8 mouse cellular contexts compared by ENCODE assay signal in the genomic region with DNA sequence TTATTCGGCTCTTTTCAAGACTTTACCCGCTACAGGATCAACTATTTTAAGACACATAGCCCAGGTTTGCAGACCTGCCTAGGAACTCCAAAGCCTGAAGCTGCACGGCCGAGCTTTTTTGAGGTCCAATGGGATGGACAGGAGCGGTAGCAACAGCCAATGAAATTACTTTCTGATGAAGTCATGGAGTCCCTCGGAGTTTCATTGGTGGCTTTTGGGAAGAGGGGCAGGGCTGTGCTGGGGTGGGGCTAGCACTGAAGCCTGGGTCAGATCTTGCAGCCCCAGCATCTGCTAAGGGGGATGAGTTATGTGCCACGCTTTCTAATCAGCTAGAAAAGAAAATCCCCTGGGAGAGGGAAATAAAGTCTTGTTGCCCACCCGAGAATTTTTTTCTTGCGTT. TPM values are rescaled to one million over a fixed set of nuclear protein-coding genes. Genes with fewer than 3 reads are reported as not detected.
A peak's percentile ranks its signal among the peaks of the same experiment; 100 is the strongest.
DNase-seq lines count a peak whose midpoint lies in the region; ATAC-seq and TF ChIP-seq lines count a peak whose summit lies in the region.

No protein-coding gene starts in this region.

- H3K27ac ChIP-seq in left cerebral cortex, adult 2 months: peak overlapping the region; percentile 87

- H3K4me3 ChIP-seq in left cerebral cortex, adult 2 months: peak overlapping the region; percentile 41

- intact Hi-C loops in left cerebral cortex, adult 2 months (cut with DNase I): no loop called here

- DNase-seq in adrenal gland, adult 2 months: peak; percentile 78
- peak; percentile 35 to 72 for DNase-seq in cerebellum, postnatal 4 days (ENCODE audit: low spot score in 2 of 2)
- DNase-seq in gastrocnemius, postnatal 10 days: peak; percentile 55
- DNase-seq in hindlimb bud, embryonic 11.5 days (ENCODE audit: extremely low spot score, low read depth, low spot score): peak; percentile 44
- peak; percentile 72 to 80 for DNase-seq in left cerebral cortex, adult 2 months (ENCODE audit: extremely low spot score in 1 of 2, low spot score in 2 of 2)
- peak; percentile 86 for DNase-seq in lung, postnatal 36 days
- DNase-seq in retina, postnatal 7 days (ENCODE audit: low read depth, low spot score): peak; percentile 59

- TF ChIP-seq CTCF in left cerebral cortex, adult 2 months (IDR thresholded peaks at IDR 0.05): no peak

- ATAC-seq in erythroid progenitor cell, adult 5-6 weeks (replicated peaks; ENCODE audit: low FRiP score, poor library complexity, severe bottlenecking): no peak

RNA-seq across cellular contexts. Expression of a gene that starts 7.1 kb away (rescaled TPM):
- total RNA-seq in adrenal gland, adult 2 months (2021): 10 to 100 TPM; 70.9 to 76.7 TPM
- 121 and 142 TPM in 2 replicates for polyA plus RNA-seq in adrenal gland, adult 2 months (2012; rRNA removed)
- 10 to 100 TPM; 73.3 to 74.1 TPM for total RNA-seq in gastrocnemius, postnatal 10 days (2021)
- 100 to 1,000 TPM; 242 to 253 TPM for total RNA-seq in left cerebral cortex, adult 2 months (2021)
- total RNA-seq in erythroid progenitor cell, adult 5-6 weeks (2015; ENCODE audit: low replicate concordance): 3.6 and 13.4 TPM in 2 replicates
- total RNA-seq in erythroid progenitor cell, adult 5-6 weeks (2017; ENCODE audit: low replicate concordance): 3.0 and 6.2 TPM in 2 replicates

Comparison
In these comparisons a context has a peak if more than half of its experiments do, and no peak if none do; other contexts are left out.
1. RNA of a gene that starts 7.1 kb away (total RNA-seq): 242 to 253 TPM in left cerebral cortex, adult 2 months, 70.9 to 76.7 TPM in adrenal gland, adult 2 months and 73.3 to 74.1 TPM in gastrocnemius, postnatal 10 days; 3.0 to 13.4 TPM in erythroid progenitor cell, adult 5-6 weeks; every median in the first group is over 4 times any median in the second.
2. Peak in every context shown above with its lines, with median percentiles within 50 percentile points of each other: DNase-seq.